Mouse (Mus musculus) CH12F3 (cell line): ENCODE measurements around the gene Ssx2ip.

Source experiments
- in situ Hi-C: fragments of 300-500 bp; cut with MboI; formaldehyde crosslinking; loops from 2 replicates; pipeline ENCODE4 v1.14.3; 2020; ENCODE audit warnings: low sequenced_read_pairs

Gene Ssx2ip

DNA sequence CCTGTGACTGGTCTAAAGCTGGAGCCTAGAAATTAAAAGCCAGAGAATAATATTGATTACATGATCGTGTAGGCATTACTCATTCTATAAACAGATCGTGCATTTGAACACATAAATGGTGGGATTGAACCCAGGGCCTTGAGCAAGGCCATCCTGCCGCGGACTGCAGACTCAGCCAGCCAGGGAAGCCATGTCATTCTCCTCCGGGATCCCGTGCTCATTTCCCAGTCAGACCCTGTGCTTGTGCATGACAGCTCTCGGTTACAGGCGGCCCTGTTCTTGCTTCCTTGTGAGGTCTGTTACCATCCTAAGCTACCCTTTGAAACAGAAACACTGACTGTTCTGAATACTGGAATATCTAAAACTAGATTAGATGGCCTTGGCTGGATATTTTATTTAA lies 30.2 kb downstream of the Ssx2ip start:
- in situ Hi-C loops, result no loop called here

GRCm38 (mm10) chr3:146435533-146435932 lies 31.1 kb downstream of the Ssx2ip start:
- in situ Hi-C loops, result no loop called here

DNA sequence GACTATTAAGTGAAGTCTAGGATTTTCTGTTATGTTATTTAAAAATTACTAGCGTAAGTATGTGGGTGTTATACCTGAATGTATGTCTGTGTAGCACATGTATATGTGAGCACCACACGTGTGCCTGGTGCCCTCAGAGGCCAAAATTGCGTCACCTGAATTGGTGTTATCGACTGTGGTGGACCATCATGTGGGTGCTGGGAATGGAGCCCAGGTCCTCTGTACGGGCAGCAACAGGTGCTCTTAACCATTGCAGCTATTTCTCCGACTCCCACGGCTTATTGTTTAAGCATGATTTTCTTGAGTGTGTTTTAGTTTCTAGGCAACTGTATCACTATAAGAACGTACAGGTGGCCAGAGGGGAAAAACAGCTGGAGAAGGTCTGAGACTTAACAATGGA lies 31.7 kb downstream of the Ssx2ip start:
- in situ Hi-C loops, result no loop called here

- in situ Hi-C loops, result no loop called here
These were observed 35.6 kb downstream of the Ssx2ip start for GRCm38 (mm10) chr3:146440011-146440410.

DNA sequence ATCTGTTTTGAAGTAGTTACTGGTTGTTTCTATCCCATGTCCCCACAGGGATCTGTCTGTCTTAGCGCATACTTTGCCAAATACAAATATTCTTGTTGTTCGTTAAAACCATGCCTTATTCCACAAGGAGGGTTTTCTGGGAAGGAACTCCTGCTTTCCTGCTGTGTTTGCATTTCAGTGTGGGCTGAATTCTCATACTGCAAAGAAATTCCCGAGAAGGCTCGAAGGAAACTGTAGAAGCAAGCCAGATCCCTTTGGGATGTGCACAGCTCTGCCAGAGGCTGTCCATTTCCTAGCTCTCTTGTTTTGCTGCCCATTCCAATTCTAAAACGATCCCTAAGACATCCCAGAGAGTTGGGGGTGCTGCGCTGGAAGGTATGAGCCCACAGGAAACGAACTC lies 36.0 kb downstream of the Ssx2ip start:
- in situ Hi-C loops, result no loop called here

- in situ Hi-C loops, result no loop called here
These were observed 38.0 kb downstream of the Ssx2ip start for GRCm38 (mm10) chr3:146442484-146442883.

- in situ Hi-C loops, result no loop called here
These were observed 38.5 kb downstream of the Ssx2ip start for GRCm38 (mm10) chr3:146442936-146443335.

GRCm38 (mm10) chr3:146443380-146443779 lies 38.9 kb downstream of the Ssx2ip start:
- in situ Hi-C loops, result no loop called here

DNA sequence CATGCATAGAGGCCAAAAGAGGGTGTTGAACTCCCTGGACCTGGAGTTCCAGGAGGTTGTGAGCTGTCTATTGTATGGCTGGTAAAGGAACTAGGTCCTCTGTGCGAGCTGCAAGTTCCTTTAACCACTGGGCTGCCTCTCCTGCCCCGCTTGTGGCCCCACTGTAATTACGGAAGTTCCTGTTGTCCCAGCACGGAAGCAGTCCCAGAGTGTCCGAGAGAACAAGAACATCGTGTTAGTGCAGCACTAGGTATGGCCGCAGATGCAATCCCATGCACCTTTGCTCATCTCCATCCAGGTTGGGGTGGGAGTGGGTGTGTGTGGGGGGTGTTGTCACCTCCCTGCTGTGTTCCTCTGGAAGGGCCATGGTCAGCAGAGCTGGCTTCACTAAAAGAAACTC lies 40.4 kb downstream of the Ssx2ip start:
- in situ Hi-C loops, result no loop called here

- in situ Hi-C loops, result no loop called here
These were observed 42.7 kb downstream of the Ssx2ip start for GRCm38 (mm10) chr3:146447156-146447555.

GRCm38 (mm10) chr3:146447598-146447997 lies 43.2 kb downstream of the Ssx2ip start:
- in situ Hi-C loops, result no loop called here

DNA sequence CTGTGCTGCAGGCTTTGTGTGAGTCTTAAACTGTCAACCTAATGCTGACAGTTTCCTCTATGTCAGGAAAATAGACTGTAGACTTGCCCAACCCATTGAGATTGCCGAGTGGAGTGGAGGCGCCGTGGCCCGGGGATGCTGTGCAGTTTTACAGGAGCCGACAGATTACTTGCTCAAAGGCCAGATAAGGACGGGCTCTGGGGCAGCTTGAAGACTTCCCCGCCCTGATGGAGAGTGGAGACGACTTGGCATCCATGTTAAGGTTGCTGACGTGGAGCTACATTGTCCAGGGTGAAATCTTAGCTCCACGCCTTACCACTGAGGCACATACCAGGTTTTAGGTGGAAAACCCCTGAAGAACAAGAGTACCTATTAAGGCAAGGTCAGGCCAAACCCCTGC lies 43.9 kb downstream of the Ssx2ip start:
- in situ Hi-C loops, result no loop called here

DNA sequence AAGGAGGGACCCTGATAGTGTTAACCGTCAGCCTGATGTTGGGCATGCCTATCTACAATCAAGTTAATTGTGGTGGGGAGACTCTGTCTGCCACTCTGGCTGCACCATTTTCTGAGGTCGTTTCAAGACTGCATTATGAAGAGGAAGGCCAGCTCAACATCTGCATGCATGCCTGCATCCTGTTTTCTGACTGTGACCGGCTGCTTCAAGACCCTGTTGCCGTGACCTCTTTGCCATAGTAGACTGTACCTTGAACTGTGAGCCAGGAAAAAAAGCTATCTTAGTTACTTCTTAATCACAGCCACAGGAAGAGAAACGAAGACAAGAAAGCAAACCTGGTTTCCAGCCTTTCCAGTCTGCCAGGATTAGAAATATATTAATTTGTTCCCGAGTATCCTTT lies 44.5 kb downstream of the Ssx2ip start:
- in situ Hi-C loops, result no loop called here

DNA sequence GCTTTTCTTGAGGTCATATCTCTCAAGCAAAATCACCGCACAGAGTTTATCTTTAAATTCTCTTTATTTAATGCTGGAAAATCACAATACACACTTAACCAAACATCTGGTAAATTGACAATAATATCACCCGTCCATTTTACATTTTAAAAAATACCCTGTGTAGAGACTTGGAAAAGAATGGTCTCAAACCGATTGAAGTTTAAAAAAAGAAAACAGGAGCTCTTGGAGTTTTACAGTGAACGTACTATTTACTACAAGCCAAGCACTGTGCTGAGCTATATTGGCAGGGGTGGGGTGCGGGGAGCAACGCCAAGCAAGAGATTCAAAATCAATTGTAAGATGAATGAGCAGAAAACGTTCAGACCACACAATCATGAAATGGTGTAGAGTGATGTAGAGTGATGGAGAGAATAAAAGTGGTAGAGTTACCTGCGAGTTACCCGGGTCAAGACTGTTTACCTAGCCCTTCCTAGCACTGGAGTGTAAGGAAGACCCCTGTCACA lies 45.4 kb downstream of the Ssx2ip start, which contains the start of gene Ctbs:
TSS of gene Ctbs (plus strand) at position 51 of the 506 bp plus-strand sequence.
- in situ Hi-C loops, result no loop called here

DNA sequence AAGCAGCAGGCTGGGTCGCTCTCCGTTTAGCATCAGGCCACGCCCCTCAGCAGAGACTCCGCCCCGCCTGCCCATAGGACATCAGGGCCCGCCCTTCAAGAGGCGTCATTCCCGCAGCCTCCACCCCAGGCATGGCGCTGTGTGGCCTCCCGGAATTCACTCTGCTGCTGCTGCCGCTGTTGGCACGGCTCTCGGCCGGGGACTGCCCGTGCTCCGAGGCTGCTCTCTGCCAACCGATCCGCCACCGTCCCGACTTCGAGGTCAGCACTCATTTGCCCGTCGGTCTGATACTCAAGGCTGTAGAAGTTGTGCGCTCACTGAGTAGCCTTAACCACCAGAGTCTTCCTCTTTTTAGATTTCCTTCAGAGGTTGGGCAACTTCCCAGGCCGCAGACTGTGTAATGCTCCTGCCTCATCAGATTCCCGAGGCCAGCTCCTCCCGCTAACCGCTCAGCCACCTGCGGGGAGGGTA lies 46.0 kb downstream of the Ssx2ip start:
- in situ Hi-C loops, result no loop called here

GRCm38 (mm10) chr3:146451375-146451774 lies 46.9 kb downstream of the Ssx2ip start:
- in situ Hi-C loops, result no loop called here

DNA sequence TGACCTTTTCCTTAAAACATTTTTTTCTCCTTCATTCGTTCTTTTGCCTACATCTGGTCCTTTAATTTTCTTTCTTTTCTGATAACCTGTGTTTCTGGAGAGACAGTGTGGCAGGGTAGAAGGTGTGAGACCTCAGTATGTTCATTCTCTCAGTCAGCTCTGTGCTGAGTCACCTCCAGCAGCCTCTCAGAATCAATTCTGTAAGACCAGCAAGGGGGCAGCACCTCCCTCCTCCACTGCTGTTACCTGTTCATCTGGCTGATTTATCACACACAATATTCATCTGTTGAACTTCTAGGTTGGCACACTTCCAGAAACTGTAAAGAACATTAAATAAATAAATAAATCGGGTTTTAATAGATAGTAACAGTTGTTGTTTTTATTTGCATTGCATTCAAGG lies 58.5 kb downstream of the Ssx2ip start:
- in situ Hi-C loops, result no loop called here

- in situ Hi-C loops, result no loop called here
These were observed 64.8 kb downstream of the Ssx2ip start for GRCm38 (mm10) chr3:146469226-146469625.

GRCm38 (mm10) chr3:146472657-146473056 lies 68.2 kb downstream of the Ssx2ip start:
- in situ Hi-C loops, result no loop called here

GRCm38 (mm10) chr3:146473741-146474140 lies 69.3 kb downstream of the Ssx2ip start:
- in situ Hi-C loops, result no loop called here

DNA sequence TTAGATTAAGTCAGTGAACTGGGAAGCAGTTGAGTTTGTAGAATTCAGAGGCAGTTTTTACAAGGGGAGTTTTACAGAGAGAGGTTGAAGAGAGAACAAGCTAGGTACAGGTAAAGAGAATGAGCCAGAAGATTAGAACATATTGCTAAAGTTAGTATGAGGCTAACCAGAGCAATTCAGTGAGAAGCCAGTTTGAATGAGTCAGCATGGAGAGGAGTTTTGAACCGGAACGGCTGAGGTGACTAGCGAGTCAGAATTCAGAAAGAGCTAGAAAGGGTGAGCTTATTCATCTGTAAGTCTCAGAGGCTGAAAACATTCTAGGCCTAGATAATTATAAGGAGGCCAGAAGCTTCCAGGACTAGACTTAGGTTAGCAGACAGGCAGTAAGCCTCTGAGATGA lies 70.0 kb downstream of the Ssx2ip start:
- in situ Hi-C loops, result no loop called here

- in situ Hi-C loops, result no loop called here
These were observed 77.6 kb downstream of the Ssx2ip start for GRCm38 (mm10) chr3:146482044-146482443.

DNA sequence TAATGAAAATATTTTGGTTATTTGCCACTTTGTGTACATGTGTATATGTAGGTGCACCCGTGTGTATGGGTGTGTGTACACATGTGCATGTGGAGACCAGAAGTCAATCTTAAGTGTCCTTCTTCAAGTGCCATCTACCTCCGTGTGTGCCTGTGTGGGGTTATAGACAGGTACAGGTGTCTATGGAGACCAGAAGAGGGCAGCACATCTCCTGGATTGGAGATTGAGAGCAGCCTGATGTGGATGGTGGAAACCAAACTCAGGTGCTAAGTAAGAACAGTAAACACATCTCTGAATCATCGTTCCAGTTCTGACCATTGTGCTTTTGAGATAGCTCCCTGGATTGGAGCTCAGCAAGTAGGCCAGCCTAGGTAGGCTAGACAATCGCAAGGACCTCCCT lies 82.0 kb downstream of the Ssx2ip start:
- in situ Hi-C loops, result no loop called here
